ENCODE assay signal across 27 mouse cellular contexts in the genomic region with DNA sequence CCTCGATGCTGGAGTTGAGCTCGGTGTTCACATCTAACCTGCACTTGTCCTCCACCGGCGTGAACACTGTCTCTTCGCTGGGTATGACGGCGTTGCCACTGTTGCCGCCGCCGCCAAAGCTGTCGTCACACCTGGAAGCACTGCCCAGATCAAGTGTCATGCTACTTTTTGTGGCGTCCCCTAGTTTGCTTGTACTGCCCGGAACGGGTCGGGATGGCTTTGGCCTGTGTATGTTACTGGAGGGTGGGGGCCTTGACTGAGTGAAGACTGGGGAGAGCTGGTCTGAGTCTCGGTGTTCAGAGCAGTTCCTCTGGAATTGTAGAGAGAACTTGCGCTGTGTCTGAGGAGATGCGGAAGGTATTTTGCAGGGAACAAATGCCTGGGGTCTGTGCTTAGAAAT.
"Had no signal": no experiment of that assay in that cellular context is flagged by ENCODE, and none has a peak within 500 bp of the region (broad histone marks: within the 10 kb centered on the region; RNA-seq: fewer than 3 reads in every experiment).

No protein-coding gene starts in this region.

- H3K4me3 ChIP-seq: gastrocnemius, adult 2 months; heart, adult 2 months; heart, embryonic 13.5 days; heart, embryonic 15.5 days; hindbrain, embryonic 10.5 days; hindbrain, embryonic 12.5 days; intestine, embryonic 15.5 days; kidney, embryonic 15.5 days; layer of hippocampus, adult 2 months; left cerebral cortex, adult 2 months; limb, embryonic 10.5 days; limb, embryonic 12.5 days had no signal

- H3K27me3 ChIP-seq: heart, embryonic 13.5 days; heart, embryonic 15.5 days; hindbrain, embryonic 12.5 days; intestine, embryonic 15.5 days; kidney, embryonic 15.5 days; limb, embryonic 12.5 days had no signal

- DNase-seq: gastrocnemius, adult 2 months; gastrocnemius, postnatal 10 days; gastrocnemius, postnatal 25 days; heart, postnatal 4 days; kidney, adult 2 months; kidney, adult 9 months; kidney, postnatal 25 days; kidney, postnatal 4 days; liver had no signal

- H3K27ac ChIP-seq: gastrocnemius, adult 2 months; heart, adult 2 months; heart, embryonic 13.5 days; heart, embryonic 15.5 days; hindbrain, embryonic 10.5 days; hindbrain, embryonic 12.5 days; hindbrain, embryonic 14.5 days; intestine, embryonic 15.5 days; kidney, embryonic 15.5 days; kidney, postnatal 0 days; layer of hippocampus, adult 2 months; left cerebral cortex, adult 2 months; limb, embryonic 10.5 days; limb, embryonic 12.5 days had no signal

- H3K4me2 ChIP-seq: heart, embryonic 11.5 days; heart, embryonic 13.5 days; heart, embryonic 15.5 days; hindbrain, embryonic 12.5 days; hindbrain, embryonic 14.5 days; intestine, embryonic 15.5 days; kidney, embryonic 15.5 days; limb, embryonic 12.5 days; liver, embryonic 11.5 days had no signal

- H3K9me3 ChIP-seq: heart, embryonic 13.5 days; heart, embryonic 15.5 days; hindbrain, embryonic 12.5 days; intestine, embryonic 15.5 days; kidney, embryonic 15.5 days; limb, embryonic 10.5 days had no signal

- H3K9ac ChIP-seq: heart, embryonic 13.5 days; heart, embryonic 15.5 days; hindbrain, embryonic 12.5 days; hindbrain, embryonic 14.5 days; intestine, embryonic 15.5 days; kidney, embryonic 15.5 days; limb, embryonic 12.5 days had no signal

- H3K4me1 ChIP-seq: heart, embryonic 13.5 days; heart, embryonic 15.5 days; hindbrain, embryonic 10.5 days; hindbrain, embryonic 12.5 days; intestine, embryonic 15.5 days; kidney, embryonic 15.5 days; limb, embryonic 10.5 days; limb, embryonic 12.5 days had no signal

- ATAC-seq: hindbrain, embryonic 16.5 days; inflammation-experienced regulatory T-cells, adult 6 months; intestine, embryonic 15.5 days; intestine, postnatal 0 days had no signal
